Mouse (Mus musculus): Measurements from ENCODE around the gene Pcp4l1.

GRCm38 (mm10) chr1:171213801-171214496 is 17.9 kb upstream of the Pcp4l1 start, which contains the start of gene Nr1i3:
- no peak for TF ChIP-seq NRF1 (IDR thresholded peaks at IDR 0.05; ENCODE audit: insufficient read depth, low read depth, low read length, poor library complexity, severe bottlenecking)
- no peak for TF ChIP-seq MAFK (IDR thresholded peaks at IDR 0.05; ENCODE audit: borderline replicate concordance, low read depth, low read length)
- TF ChIP-seq CTCF (IDR thresholded peaks at IDR 0.05 in 2 of 3, conservative IDR thresholded peaks at IDR 0.05 in 1 of 3; ENCODE audit: control insufficient read depth in 1 of 3, insufficient read depth in 1 of 3, low read depth in 2 of 3, low read length in 3 of 3, poor library complexity in 1 of 3, severe bottlenecking in 1 of 3) = no peak
- TF ChIP-seq EP300 (IDR thresholded peaks at IDR 0.05; ENCODE audit: low read depth in 1 of 2, low read length in 2 of 2) = no peak

Data from MEL (cell line).